Mouse (Mus musculus) cerebellum, adult 2 months (tissue): ENCODE results near the gene Smox.

ENCODE experiments used
- CTCF ChIP-seq: fragments of 200-500 bp; IDR thresholded peaks from 2 replicates; pipeline ENCODE4 v1.5.1; 2011; ENCODE audit warnings: low read depth, mild to moderate bottlenecking, control low read depth, low read length, moderate library complexity, borderline replicate concordance; ENCODE audit not compliant: insufficient read depth
- POLR2A ChIP-seq: fragments of 200-500 bp; IDR thresholded peaks from 2 replicates; pipeline ENCODE4 v1.6.1; 2011; ENCODE audit warnings: low read length, control low read depth, borderline replicate concordance; ENCODE audit not compliant: insufficient read depth

DNA sequence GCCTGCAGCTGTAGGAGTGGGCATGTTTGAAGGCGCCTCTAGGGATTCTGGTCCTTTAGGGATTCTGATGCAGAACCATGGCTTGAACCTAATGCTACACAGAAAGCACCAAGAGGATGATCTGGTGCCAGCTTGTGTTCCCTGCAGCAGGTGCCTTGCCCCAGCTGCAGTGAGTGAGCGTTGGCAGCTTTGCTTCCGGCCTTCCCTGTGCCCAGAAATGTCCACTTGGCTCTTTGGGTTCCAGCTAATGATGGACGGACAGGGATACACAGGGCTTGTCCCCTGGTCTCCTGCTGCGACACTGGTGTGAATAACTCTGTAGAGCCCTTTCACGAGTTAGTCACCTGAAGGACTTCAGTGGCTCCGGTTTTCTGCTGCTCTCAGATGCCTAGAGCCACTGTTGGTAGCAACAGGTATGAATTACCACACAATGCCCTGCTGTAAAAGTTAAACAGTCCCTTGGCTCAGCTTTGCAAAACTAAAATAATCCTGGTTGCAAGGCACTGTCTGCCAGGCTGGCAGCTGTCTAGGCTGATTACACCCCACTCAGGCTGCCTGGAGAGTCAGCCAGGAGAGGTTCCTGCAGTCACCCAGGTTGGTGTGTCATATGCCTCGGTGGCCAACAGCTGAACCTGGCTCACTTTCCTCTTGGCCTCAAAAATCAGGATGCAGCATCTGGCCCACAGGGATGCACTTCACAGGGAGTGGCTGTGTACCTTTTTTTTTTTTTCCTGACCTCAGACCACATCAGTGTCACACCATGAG, 43.5 kb upstream of the Smox start:
- TF ChIP-seq POLR2A (no peak), CTCF (no peak)
